Mouse (Mus musculus) kidney, embryonic 15.5 days (tissue): Measurements from ENCODE around the gene Cd151. TPM values are rescaled to one million over a fixed set of nuclear protein-coding genes. Genes with fewer than 3 reads are reported as not detected.

Experiments used
- ATAC-seq: fragments of 200-750 bp; cut with Nextera tagmentation; replicated peaks from 2 replicates; pipeline ENCODE4 v1.8.0; 2017; ENCODE audit warnings: moderate TSS enrichment; ENCODE audit not compliant: low FRiP score
- H3K27ac ChIP-seq: fragments of 300-500 bp; sonication (generic); 2 replicates; pipeline ENCODE4 v1.5.1; 2015; ENCODE audit warnings: mild to moderate bottlenecking, inconsistent platforms
- H3K27me3 ChIP-seq: fragments of 300-500 bp; sonication (generic); 2 replicates; pipeline ENCODE4 v1.6.1; 2015; ENCODE audit warnings: inconsistent platforms
- H3K36me3 ChIP-seq: fragments of 300-500 bp; sonication (generic); 2 replicates; pipeline ENCODE4 v1.6.1; 2015; ENCODE audit warnings: inconsistent platforms
- H3K4me1 ChIP-seq: fragments of 300-500 bp; sonication (generic); 2 replicates; pipeline ENCODE4 v1.6.1; 2015; ENCODE audit warnings: inconsistent platforms
- H3K4me2 ChIP-seq: fragments of 300-500 bp; sonication (generic); 2 replicates; pipeline ENCODE4 v1.6.1; 2015; ENCODE audit warnings: moderate library complexity, mild to moderate bottlenecking, inconsistent platforms
- H3K4me3 ChIP-seq: fragments of 300-500 bp; sonication (generic); replicated peaks from 2 replicates; pipeline ENCODE4 v1.5.1; 2015; ENCODE audit warnings: mild to moderate bottlenecking, inconsistent platforms
- H3K9ac ChIP-seq: fragments of 300-500 bp; sonication (generic); 2 replicates; pipeline ENCODE4 v1.6.1; 2015; ENCODE audit warnings: mild to moderate bottlenecking, inconsistent platforms
- H3K9me3 ChIP-seq: fragments of 300-500 bp; sonication (generic); replicated peaks from 2 replicates; pipeline ENCODE4 v1.6.1; 2016; ENCODE audit warnings: inconsistent platforms
- WGBS: fragments of 180-500 bp; shearing (Covaris S2); methylation state at CpG from one replicate; pipeline ENCODE4 v1.1.7; 2015; ENCODE audit warnings: mixed read lengths; 5-methylcytosine and 5-hydroxymethylcytosine counted together
- polyA plus RNA-seq: library from polyadenylated mRNA; unstranded; fragments of >200 nt; fragmentation: Nextera tagmentation; extraction: Ambion mirVana; gene quantifications from 2 replicates; pipeline ENCODE4 v1.2.1, GENCODE M21; 2015

The Cd151 gene
- polyA plus RNA-seq, 1 experiment from 2014 or later, result 34.8 TPM

DNA sequence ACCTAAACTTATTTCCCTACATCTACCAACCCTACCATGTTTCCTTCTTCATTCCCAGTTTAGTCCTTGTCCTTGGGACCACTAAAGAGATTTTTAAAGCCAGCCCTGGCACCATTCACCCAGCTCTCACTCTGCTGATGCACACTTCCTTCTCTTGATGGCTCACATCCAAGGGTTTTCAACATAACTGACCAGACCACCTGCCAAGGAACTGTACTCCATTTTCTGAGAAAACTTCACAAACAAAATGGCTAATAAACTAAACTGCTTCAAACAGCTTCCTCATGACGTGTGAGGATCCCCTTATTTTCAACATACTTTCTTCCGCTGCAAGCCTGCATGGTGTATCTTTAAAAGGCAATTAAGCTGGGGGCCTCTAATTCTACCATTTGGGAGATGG lies 13.6 kb upstream of the Cd151 start:
- H3K36me3 ChIP-seq, result peaks cover 44% of the 10 kb centered on the region

DNA sequence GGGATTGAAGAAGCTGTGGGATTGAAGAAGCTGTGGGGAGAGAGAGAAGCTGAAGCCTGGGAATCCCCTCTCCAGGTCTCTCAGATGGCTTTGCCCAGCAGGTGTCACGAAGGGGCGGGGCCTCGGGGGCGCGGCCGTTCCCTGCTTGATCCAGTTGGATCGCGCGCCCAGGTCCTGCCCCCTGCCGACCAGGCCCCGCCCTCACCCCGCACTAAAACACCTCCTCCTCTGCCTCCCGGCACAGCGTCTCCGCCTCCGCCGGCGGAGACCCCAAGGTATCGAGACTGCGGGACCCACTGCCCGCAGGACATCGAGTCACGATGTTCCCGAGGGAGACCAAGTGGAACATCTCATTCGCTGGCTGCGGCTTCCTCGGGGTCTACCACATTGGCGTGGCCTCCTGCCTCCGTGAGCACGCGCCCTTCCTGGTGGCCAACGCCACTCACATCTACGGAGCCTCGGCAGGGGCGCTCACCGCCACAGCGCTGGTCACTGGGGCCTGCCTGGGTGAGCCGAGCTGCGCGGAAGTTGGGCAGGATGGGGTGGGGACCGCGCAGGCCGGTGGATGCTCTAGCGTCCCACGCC lies 12.1 kb upstream of the Cd151 start, which contains the start of gene Pnpla2:
Gene Pnpla2 (plus strand): TSS at position 232 of the 585 bp plus-strand sequence.
- Histone ChIP-seq H3K4me1 (peaks cover 36% of the 10 kb centered on the region), H3K9me3 (no peaks in the 10 kb centered on the region), H3K9ac (peak within 1 kb of the TSS; percentile 70), H3K4me2 (peak within 1 kb of the TSS; percentile 95), H3K27me3 (peaks cover 1% of the 10 kb centered on the region; the same call in 1 of the 2 replicates), H3K36me3 (peaks cover 41% of the 10 kb centered on the region), H3K4me3 (peak within 1 kb of the TSS; percentile 81), H3K27ac (peak within 1 kb of the TSS; percentile 88)
- WGBS, result under 1% methylated on average over 45 of the region's 45 CpGs
- ATAC-seq, result peak; percentile 85

More for the DNA sequence above, 13.6 kb upstream of the Cd151 start:
- Histone ChIP-seq H3K9me3 (no peaks in the 10 kb centered on the region), H3K4me1 (peaks cover 42% of the 10 kb centered on the region), H3K4me2 (no peak overlapping the region), H3K27me3 (no peaks in the 10 kb centered on the region), H3K4me3 (no peak overlapping the region), H3K27ac (no peak overlapping the region), H3K9ac (no peak overlapping the region)
- 68% methylated on average over 2 of the region's 2 CpGs for WGBS
- ATAC-seq, result no peak

DNA sequence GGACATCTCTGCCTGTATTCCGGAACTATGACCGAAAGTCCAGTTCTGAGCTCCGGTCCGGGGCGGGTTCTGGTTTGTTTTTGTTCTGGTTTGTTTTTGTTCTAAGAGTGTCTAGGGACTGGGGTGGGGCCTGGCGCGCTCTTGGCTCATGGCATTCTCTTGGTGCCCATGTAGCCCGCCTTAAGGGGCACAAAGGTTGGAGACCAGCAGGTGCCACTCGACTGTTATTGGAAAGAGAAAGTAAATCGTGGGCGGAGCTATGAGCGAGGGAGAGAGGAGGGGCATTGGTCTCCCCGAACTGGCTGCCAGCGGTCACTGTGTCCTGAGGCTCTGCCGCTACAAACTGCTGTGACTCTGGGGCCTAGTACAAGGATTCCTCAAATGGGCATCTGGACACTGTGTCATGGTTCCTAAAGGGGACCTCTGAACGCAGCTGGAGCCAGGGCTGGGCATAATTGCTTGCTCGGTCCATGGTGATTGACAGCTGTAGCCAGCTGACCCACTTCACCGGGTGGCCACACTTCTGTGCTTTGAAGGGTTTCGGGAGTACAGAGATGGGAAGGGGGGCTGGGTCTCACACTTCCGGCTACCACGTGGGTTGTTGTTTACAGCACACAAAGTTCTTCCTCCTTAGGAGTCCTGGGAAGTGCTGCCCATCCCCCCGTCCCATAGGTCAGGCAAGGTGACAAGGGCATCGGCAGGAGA lies 11.4 kb upstream of the Cd151 start:
- peaks cover 43% of the 10 kb centered on the region for H3K4me1 ChIP-seq
- peak; percentile 20 for ATAC-seq
- under 1% methylated on average over 23 of the region's 23 CpGs for WGBS

DNA sequence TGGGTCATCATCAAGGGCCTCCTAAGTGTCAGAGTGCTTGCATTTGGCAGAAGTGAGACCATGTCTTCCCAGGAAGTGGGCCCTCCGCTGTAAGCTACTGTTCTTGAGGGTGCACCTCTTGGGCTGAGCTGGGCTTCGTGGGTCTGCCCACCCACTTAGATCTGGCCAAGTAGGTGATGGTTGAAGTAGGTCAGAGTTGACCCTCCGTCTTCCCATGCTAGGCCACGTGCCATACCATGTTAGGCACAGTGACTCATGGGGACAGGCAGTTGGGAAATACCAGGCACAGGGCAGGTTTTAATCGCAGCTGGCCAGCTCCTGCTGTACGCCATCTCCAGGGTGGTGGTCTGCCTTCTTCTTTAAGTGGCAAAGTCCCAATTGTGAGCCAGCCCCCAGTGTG lies 10.5 kb upstream of the Cd151 start:
- peaks cover 16% of the 10 kb centered on the region for H3K27me3 ChIP-seq
- no peak overlapping the region for H3K27ac ChIP-seq
- no peak overlapping the region for H3K4me3 ChIP-seq
- H3K4me1 ChIP-seq, result peaks cover 53% of the 10 kb centered on the region
- peaks cover 25% of the 10 kb centered on the region for H3K36me3 ChIP-seq
- 0 out of 2 replicates have a peak overlapping the region, but pooled peaks have one; percentile 1 for H3K9ac ChIP-seq
- H3K4me2 ChIP-seq, result peak overlapping the region; percentile 95; the same call in 1 of the 2 replicates
- no peaks in the 10 kb centered on the region for H3K9me3 ChIP-seq
- 87% methylated on average over 6 of the region's 6 CpGs for WGBS
- no peak for ATAC-seq

More for the DNA sequence above, 11.4 kb upstream of the Cd151 start:
- H3K36me3 ChIP-seq, result peaks cover 34% of the 10 kb centered on the region
- H3K27me3 ChIP-seq, result peaks cover 6% of the 10 kb centered on the region
- H3K9ac ChIP-seq, result peak overlapping the region; percentile 70
- H3K4me3 ChIP-seq, result peak overlapping the region; percentile 81
- peak overlapping the region; percentile 88 for H3K27ac ChIP-seq
- peak overlapping the region; percentile 95 for H3K4me2 ChIP-seq
- no peaks in the 10 kb centered on the region for H3K9me3 ChIP-seq

DNA sequence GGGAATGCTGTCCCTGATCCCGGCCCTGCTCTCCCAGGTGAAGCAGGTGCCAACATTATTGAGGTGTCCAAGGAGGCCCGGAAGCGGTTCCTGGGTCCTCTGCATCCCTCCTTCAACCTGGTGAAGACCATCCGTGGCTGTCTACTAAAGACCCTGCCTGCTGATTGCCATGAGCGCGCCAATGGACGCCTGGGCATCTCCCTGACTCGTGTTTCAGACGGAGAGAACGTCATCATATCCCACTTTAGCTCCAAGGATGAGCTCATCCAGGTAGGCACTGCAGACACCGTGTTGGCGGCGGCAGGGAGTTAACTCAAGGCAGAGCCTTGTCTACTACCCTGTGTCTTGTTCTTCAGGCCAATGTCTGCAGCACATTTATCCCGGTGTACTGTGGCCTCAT lies 10.0 kb upstream of the Cd151 start:
- 94% methylated on average over 14 of the region's 14 CpGs for WGBS
- ATAC-seq, result no peak
- H3K4me3 ChIP-seq, result no peak overlapping the region
- H3K4me1 ChIP-seq, result peaks cover 58% of the 10 kb centered on the region
- no peak overlapping the region for H3K9ac ChIP-seq
- H3K27ac ChIP-seq, result no peak overlapping the region
- peaks cover 20% of the 10 kb centered on the region for H3K36me3 ChIP-seq
- no peak overlapping the region for H3K4me2 ChIP-seq
- H3K9me3 ChIP-seq, result no peaks in the 10 kb centered on the region
- H3K27me3 ChIP-seq, result peaks cover 21% of the 10 kb centered on the region

DNA sequence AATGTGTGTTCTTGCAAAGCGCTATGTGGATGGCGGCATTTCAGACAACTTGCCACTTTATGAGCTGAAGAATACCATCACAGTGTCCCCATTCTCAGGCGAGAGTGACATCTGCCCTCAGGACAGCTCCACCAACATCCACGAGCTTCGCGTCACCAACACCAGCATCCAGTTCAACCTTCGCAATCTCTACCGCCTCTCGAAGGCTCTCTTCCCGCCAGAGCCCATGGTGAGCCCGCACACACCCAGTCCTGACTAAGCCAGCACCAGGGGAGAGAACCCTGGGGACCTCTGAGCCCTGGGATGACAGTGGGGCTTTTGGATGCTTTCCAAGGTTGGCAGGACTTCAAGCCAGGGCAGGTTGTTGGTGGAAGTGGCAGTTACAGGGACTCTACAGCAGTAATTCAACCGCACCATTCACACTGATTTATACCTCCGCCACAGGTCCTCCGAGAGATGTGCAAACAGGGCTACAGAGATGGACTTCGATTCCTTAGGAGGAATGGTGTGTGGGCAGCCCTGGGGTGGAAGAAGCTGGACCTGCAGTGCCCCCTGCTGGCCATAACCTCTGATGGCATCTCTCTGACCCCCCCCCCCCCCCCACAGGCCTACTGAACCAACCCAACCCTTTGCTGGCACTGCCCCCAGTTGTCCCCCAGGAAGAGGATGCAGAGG lies 9.1 kb upstream of the Cd151 start:
- no peak overlapping the region for H3K27ac ChIP-seq
- H3K4me2 ChIP-seq, result no peak overlapping the region
- H3K4me1 ChIP-seq, result peaks cover 66% of the 10 kb centered on the region
- no peak overlapping the region for H3K9ac ChIP-seq
- no peak for ATAC-seq
- no peak overlapping the region for H3K4me3 ChIP-seq
- peaks cover 17% of the 10 kb centered on the region for H3K36me3 ChIP-seq
- no peaks in the 10 kb centered on the region for H3K9me3 ChIP-seq
- H3K27me3 ChIP-seq, result peaks cover 30% of the 10 kb centered on the region
- 76% methylated on average over 15 of the region's 15 CpGs for WGBS

DNA sequence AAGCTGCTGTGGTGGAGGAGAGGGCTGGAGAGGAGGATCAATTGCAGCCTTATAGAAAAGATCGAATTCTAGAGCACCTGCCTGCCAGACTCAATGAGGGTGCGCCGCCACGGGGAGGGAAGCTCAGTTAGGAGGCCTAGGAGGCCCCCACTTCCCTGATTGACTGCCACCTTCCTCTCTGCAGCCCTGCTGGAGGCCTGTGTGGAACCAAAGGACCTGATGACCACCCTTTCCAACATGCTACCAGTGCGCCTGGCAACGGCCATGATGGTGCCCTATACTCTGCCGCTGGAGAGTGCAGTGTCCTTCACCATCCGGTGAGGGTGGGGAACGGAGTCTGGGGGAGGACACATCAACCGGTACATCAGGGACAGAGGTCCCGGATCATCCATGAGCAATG lies 8.5 kb upstream of the Cd151 start:
- H3K4me1 ChIP-seq, result peaks cover 72% of the 10 kb centered on the region
- no peak overlapping the region for H3K4me3 ChIP-seq
- ATAC-seq, result no peak
- peaks cover 35% of the 10 kb centered on the region for H3K27me3 ChIP-seq
- WGBS, result 92% methylated on average over 11 of the region's 11 CpGs
- no peak overlapping the region for H3K4me2 ChIP-seq
- no peak overlapping the region for H3K9ac ChIP-seq
- no peak overlapping the region for H3K27ac ChIP-seq
- H3K36me3 ChIP-seq, result peaks cover 17% of the 10 kb centered on the region
- H3K9me3 ChIP-seq, result no peaks in the 10 kb centered on the region

DNA sequence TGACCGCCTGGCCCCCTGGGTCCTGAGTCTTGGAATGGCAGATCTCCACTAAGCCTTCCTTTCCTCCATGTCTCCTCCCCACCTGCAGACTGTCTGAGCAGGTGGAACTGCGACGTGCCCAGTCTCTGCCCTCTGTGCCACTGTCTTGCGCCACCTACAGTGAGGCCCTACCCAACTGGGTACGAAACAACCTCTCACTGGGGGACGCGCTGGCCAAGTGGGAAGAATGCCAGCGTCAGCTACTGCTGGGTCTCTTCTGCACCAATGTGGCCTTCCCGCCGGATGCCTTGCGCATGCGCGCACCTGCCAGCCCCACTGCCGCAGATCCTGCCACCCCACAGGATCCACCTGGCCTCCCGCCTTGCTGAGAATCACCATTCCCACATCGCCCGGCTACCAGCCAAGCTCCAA lies 7.9 kb upstream of the Cd151 start:
- Histone ChIP-seq H3K4me3 (no peak overlapping the region), H3K27ac (no peak overlapping the region), H3K36me3 (peaks cover 17% of the 10 kb centered on the region), H3K9ac (no peak overlapping the region), H3K4me1 (peaks cover 77% of the 10 kb centered on the region), H3K27me3 (peaks cover 42% of the 10 kb centered on the region), H3K4me2 (no peak overlapping the region), H3K9me3 (no peaks in the 10 kb centered on the region)
- WGBS, result 90% methylated on average over 17 of the region's 17 CpGs
- ATAC-seq, result no peak

DNA sequence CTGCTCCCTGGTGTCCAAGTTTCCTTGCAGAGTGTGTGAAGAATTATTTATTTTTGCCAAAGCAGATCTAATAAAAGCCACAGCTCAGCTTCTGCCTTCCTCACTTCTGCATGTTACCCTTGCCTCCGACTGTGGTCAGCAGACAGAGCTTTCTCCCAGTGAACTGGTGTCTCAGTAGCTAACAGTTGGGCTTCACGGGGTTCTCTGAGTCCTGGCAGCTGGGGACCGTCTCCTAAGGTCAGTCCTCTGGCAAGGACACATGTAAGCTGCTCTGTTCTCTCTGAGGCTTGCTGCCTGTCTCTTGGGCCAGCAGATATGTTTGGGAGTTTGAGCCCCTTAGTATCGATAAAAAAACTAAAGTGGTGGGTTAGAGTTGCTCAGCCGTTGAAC lies 7.2 kb upstream of the Cd151 start:
- no peak overlapping the region for H3K9ac ChIP-seq
- H3K36me3 ChIP-seq, result peaks cover 17% of the 10 kb centered on the region
- WGBS, result 59% methylated on average over 5 of the region's 5 CpGs
- no peaks in the 10 kb centered on the region for H3K9me3 ChIP-seq
- peaks cover 78% of the 10 kb centered on the region for H3K4me1 ChIP-seq
- no peak overlapping the region for H3K4me2 ChIP-seq
- H3K4me3 ChIP-seq, result no peak overlapping the region
- H3K27me3 ChIP-seq, result peaks cover 49% of the 10 kb centered on the region
- no peak for ATAC-seq
- no peak overlapping the region for H3K27ac ChIP-seq

DNA sequence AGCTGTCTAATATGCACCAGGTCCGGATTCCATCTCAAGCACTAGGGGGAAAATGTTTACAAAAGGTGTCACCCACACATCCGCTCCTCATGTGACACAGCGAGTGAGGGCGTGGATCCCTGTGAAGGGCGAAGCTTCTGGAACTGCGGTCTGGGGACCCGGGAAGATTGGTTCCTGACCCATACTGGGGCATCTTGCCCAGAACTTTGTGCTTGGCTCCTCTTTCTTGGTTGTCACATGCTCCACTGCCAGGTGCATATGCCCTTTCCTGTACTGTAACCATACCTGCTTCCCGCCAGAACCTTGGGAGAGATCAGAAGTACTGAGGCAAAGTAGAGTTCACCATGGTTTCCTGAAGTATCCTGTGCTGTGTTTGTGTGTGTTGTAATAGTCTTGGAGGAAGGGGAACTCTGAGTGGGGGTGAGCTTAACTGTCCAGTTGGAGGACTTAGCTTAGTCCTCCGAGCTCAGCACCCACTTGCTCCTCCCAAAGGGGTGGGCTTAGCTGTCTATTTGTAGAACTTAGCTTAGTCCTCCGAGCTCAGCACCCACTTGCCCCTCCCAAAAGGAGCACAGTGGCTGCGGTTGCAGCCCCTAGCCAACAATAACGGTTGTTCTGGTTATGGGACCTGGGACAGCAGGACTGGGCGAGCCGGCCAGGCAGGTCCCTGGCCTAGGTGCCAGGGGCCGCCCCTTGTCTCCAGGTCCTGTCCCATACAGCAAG lies 6.6 kb upstream of the Cd151 start, which contains the start of gene Cracr2b:
Gene Cracr2b (plus strand): TSS at position 704 of the 723 bp plus-strand sequence.
- H3K36me3 ChIP-seq, result peaks cover 17% of the 10 kb centered on the region
- H3K4me2 ChIP-seq, result peak within 1 kb of the TSS; percentile 97

DNA sequence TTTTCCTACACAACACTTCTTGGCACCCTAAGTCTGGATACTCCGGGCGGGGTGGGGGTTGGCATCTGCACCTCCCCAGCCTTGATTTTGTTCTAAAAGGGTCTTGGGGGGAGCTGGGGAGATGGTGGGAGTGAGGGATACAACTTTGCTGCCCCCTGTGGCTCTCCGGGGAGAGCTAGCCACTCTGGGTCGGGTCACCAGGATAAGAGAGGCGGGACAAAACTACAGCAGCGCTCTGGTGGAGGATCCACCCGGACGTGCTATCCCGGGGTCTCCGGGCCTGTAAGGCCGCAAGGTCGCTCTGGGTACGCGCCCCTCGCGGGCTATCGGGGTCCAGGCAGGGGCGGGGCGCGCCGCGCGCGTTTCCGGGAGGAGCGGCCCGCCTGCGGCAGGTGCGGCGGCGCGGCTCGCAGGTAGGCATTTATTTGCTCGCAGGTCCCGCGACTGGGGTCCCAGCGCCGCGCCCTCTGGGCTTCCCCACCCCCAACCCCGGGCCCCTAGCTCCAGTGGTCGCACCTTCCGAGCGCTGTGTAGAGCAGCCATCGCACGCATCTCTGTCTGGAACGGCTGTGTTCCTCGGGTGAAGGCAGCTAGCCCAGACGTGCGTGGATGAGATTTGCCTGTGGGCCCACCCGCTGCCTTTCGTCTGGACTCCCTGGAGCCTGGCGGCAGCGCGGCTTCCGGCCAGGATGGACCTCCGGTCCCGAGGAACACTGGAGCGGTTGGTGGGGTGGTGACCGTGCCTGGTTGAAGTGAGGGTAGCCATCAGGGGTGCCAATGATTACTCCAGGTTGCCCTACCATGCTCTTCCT lies 5.5 kb upstream of the Cd151 start:
- Histone ChIP-seq H3K4me3 (peak overlapping the region; percentile 56), H3K36me3 (peaks cover 17% of the 10 kb centered on the region), H3K4me1 (peaks cover 78% of the 10 kb centered on the region), H3K9ac (peak overlapping the region; percentile 46), H3K9me3 (no peaks in the 10 kb centered on the region), H3K27ac (no peak overlapping the region), H3K27me3 (peaks cover 60% of the 10 kb centered on the region), H3K4me2 (peak overlapping the region; percentile 97)
- WGBS, result 2% methylated on average over 57 of the region's 59 CpGs
- no peak for ATAC-seq

More for the DNA sequence above, 6.6 kb upstream of the Cd151 start, which contains the start of gene Cracr2b:
- H3K9me3 ChIP-seq, result no peaks in the 10 kb centered on the region
- WGBS, result 72% methylated on average over 15 of the region's 15 CpGs
- no peak for ATAC-seq
- peak within 1 kb of the TSS; percentile 56 for H3K4me3 ChIP-seq
- H3K9ac ChIP-seq, result peak within 1 kb of the TSS; percentile 46
- peaks cover 80% of the 10 kb centered on the region for H3K4me1 ChIP-seq
- H3K27ac ChIP-seq, result no peak within 1 kb of the TSS
- H3K27me3 ChIP-seq, result peaks cover 54% of the 10 kb centered on the region
